Mouse (Mus musculus): ENCODE measurements around the gene Cbx4. TPM values are rescaled to one million over a fixed set of nuclear protein-coding genes. Genes with fewer than 3 reads are reported as not detected.

The Cbx4 gene
- total and polyA plus RNA-seq, 3 experiments: 4.7 to 12.3 (median 8.1) TPM

GRCm38 (mm10) chr11:119129281-119130058, 43.4 kb upstream of the Cbx4 start:
- Histone ChIP-seq H3K4me3 (no peak overlapping the region), H3K36me3 (ENCODE audit: control insufficient read depth, insufficient read depth, low read length) (no peaks in the 10 kb centered on the region), H3K27ac (no peak overlapping the region), H3K4me1 (ENCODE audit: control insufficient read depth, insufficient read depth, low read length) (peaks cover 10% of the 10 kb centered on the region), H3K79me2 (replicated peaks; ENCODE audit: control insufficient read depth, insufficient read depth, low read length) (no peaks in the 10 kb centered on the region), H3K27me3 (ENCODE audit: control insufficient read depth, insufficient read depth, low read length) (no peaks in the 10 kb centered on the region), H3K9ac (ENCODE audit: low read depth, low read length) (no peak overlapping the region)
- intact Hi-C loops (cut with DNase I): no loop called here
- WGBS: 73% methylated on average over 18 of the region's 18 CpGs
- no peak for TF ChIP-seq EP300 (IDR thresholded peaks at IDR 0.05; ENCODE audit: insufficient read depth, low read depth, low read length)
- TF ChIP-seq CTCF (IDR thresholded peaks at IDR 0.05): no peak
- no peak for TF ChIP-seq POLR2A (IDR thresholded peaks at IDR 0.05; ENCODE audit: insufficient read depth, low read depth, low read length)
- DNase-seq: no peak

- Histone ChIP-seq H3K27me3 (ENCODE audit: control insufficient read depth, insufficient read depth, low read length) (no peaks in the 10 kb centered on the region), H3K4me3 (no peak overlapping the region), H3K79me2 (replicated peaks; ENCODE audit: control insufficient read depth, insufficient read depth, low read length) (no peaks in the 10 kb centered on the region), H3K27ac (no peak overlapping the region), H3K4me1 (ENCODE audit: control insufficient read depth, insufficient read depth, low read length) (peaks cover 13% of the 10 kb centered on the region), H3K36me3 (ENCODE audit: control insufficient read depth, insufficient read depth, low read length) (no peaks in the 10 kb centered on the region), H3K9ac (ENCODE audit: low read depth, low read length) (no peak overlapping the region)
- 72% methylated on average over 11 of the region's 11 CpGs for WGBS
- DNase-seq: no peak
- no peak for TF ChIP-seq CTCF (IDR thresholded peaks at IDR 0.05)
- no peak for TF ChIP-seq POLR2A (IDR thresholded peaks at IDR 0.05; ENCODE audit: insufficient read depth, low read depth, low read length)
- no peak for TF ChIP-seq EP300 (IDR thresholded peaks at IDR 0.05; ENCODE audit: insufficient read depth, low read depth, low read length)
- intact Hi-C loops (cut with DNase I): no loop called here
These were observed 42.8 kb upstream of the Cbx4 start for GRCm38 (mm10) chr11:119128668-119129280.

DNA sequence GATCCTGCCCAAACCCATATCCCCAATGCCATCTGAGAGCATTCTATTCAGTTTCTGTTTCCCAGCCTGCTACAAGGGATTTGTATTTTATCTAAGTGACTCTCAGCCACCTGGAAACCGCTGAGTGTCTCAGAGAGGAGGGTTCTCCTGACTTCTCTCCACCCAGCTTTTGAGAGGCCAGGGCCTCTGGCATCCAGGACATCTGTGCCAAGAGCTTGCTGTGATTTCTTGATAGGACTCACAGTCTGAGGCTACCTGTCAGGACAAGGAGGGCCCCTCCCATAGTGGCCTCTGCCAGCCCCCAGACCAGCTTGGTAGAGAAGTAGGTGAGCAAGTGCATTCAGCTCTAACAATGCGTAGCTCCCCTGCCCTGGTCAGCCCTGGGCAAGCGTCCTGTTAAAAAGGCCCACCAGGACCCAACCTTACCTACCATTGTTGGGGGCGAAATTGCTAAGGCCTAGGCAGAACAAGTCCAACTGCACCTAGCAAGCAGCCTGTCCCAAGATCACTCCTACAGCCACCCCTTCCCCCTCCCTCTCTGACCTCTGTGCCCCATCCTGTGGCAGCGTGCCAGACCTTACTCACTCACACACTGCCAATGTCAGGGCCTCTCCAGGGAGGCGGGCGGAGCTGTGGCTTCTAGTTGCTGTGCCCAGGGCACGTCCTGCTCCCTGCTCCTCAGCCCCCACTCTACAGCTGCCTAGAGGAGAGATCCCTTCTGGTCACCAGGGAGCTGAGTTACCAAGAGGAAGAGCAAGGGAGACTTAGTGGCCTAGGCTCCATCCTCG, 41.9 kb upstream of the Cbx4 start:
- Histone ChIP-seq H3K36me3 (ENCODE audit: control insufficient read depth, insufficient read depth, low read length) (no peaks in the 10 kb centered on the region), H3K4me3 (no peak overlapping the region), H3K4me1 (ENCODE audit: control insufficient read depth, insufficient read depth, low read length) (peaks cover 13% of the 10 kb centered on the region), H3K9ac (ENCODE audit: low read depth, low read length) (no peak overlapping the region), H3K79me2 (replicated peaks; ENCODE audit: control insufficient read depth, insufficient read depth, low read length) (no peaks in the 10 kb centered on the region), H3K27ac (no peak overlapping the region; the same call in 1 of the 2 replicates), H3K27me3 (ENCODE audit: control insufficient read depth, insufficient read depth, low read length) (no peaks in the 10 kb centered on the region)
- peak; percentile 70 to 84 for DNase-seq
- TF ChIP-seq CTCF (IDR thresholded peaks at IDR 0.05) (no peak), EP300 (IDR thresholded peaks at IDR 0.05; ENCODE audit: insufficient read depth, low read depth, low read length) (no peak), POLR2A (IDR thresholded peaks at IDR 0.05; ENCODE audit: insufficient read depth, low read depth, low read length) (no peak)
- intact Hi-C loops (cut with DNase I): loop anchor here (2.0 kb wide), 1 partner anchor 71 kb away; no protein-coding TSS in a partner anchor
- WGBS: 54% methylated on average over 9 of the region's 9 CpGs

DNA sequence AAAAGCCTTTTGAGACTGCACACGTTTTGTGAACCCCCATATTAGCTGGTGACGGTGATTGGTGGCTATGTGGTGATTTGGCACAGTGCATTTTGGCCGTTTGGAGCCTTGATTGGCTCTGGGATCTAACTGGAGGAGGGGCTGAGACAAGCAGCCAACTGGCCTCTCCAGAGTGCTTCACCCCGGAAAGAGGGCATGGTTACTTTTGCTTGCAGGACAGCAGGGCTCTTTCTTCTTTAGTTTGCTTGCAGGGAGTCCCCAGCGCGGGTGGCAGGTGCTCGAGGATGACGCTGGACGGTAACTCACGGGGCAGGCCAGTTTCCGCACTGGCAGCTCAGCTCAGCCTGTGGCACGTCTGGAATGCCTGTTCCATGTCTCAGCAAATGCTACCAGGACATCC, 41.1 kb upstream of the Cbx4 start:
- DNase-seq: no peak
- no peak for TF ChIP-seq CTCF (IDR thresholded peaks at IDR 0.05)
- no peak for TF ChIP-seq EP300 (IDR thresholded peaks at IDR 0.05; ENCODE audit: insufficient read depth, low read depth, low read length)
- TF ChIP-seq POLR2A (IDR thresholded peaks at IDR 0.05; ENCODE audit: insufficient read depth, low read depth, low read length): no peak
- no peak overlapping the region for H3K27ac ChIP-seq
- no peaks in the 10 kb centered on the region for H3K36me3 ChIP-seq (ENCODE audit: control insufficient read depth, insufficient read depth, low read length)
- no peak overlapping the region for H3K4me3 ChIP-seq
- WGBS: 48% methylated on average over 12 of the region's 12 CpGs
- H3K79me2 ChIP-seq (replicated peaks; ENCODE audit: control insufficient read depth, insufficient read depth, low read length): no peaks in the 10 kb centered on the region
- H3K9ac ChIP-seq (ENCODE audit: low read depth, low read length): no peak overlapping the region
- H3K4me1 ChIP-seq (ENCODE audit: control insufficient read depth, insufficient read depth, low read length): peaks cover 13% of the 10 kb centered on the region
- intact Hi-C loops (cut with DNase I): loop anchor here (2.0 kb wide), 1 partner anchor 70 kb away; no protein-coding TSS in a partner anchor
- no peaks in the 10 kb centered on the region for H3K27me3 ChIP-seq (ENCODE audit: control insufficient read depth, insufficient read depth, low read length)

DNA sequence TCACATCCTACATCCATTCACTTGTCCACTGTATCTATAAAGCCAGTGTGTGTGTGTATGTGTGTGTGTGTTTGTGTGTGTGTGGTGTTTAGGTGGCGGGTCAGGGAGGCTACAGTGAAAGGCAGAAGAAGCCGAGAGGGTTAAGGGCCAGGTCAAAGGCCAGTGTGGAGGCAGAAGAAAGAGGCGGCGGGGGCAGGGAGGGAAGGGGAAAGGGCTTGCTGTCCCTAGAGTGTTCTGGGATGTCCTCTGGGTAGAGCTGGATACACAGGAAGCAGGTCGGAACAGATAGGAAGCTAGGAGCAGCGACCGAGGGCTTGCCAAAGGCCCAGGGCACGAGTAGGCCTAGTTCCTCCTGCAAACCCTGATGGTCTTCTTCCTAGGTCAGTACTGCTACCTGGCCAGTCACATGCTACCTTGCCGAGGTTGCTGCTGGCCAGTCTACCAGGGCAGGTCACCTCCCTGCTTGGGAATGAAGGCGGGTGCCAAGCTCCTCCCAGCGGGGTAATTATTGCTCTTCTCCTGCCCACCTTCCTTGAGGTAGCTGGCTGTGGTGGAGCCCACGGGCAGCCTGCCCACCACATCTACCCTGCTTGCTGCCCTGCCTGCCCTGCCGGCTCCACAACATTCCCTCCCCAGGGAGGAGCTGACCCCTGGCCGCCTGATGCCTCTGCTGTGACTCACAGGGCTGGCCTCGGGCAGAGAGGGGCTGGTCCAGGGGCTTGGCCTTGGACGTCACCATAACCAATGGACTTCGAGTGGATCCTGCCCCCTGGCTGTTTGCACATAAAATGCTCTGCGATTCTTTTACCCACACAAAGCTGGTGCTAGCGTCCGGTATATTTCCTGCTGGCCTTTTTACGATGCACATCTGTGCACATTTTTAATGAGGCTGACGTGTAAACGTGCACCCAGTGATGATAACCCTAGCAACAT, 40.2 kb upstream of the Cbx4 start:
- Histone ChIP-seq H3K79me2 (replicated peaks; ENCODE audit: control insufficient read depth, insufficient read depth, low read length) (no peaks in the 10 kb centered on the region), H3K4me1 (ENCODE audit: control insufficient read depth, insufficient read depth, low read length) (peaks cover 13% of the 10 kb centered on the region), H3K27ac (peak overlapping the region; percentile 77), H3K36me3 (ENCODE audit: control insufficient read depth, insufficient read depth, low read length) (no peaks in the 10 kb centered on the region), H3K4me3 (no peak overlapping the region), H3K9ac (ENCODE audit: low read depth, low read length) (peak overlapping the region; percentile 58), H3K27me3 (ENCODE audit: control insufficient read depth, insufficient read depth, low read length) (no peaks in the 10 kb centered on the region)
- intact Hi-C loops (cut with DNase I): loop anchor here (1.0 to 2.0 kb wide), 3 partner anchors 35 to 69 kb away; no protein-coding TSS in a partner anchor
- peak; percentile 88 to 92 for DNase-seq
- TF ChIP-seq POLR2A (IDR thresholded peaks at IDR 0.05; ENCODE audit: insufficient read depth, low read depth, low read length) (peak; percentile 50; the same call in 1 of the 2 replicates), CTCF (IDR thresholded peaks at IDR 0.05) (peak; percentile 84), EP300 (IDR thresholded peaks at IDR 0.05; ENCODE audit: insufficient read depth, low read depth, low read length) (peak; percentile 85)
- 15% methylated on average over 23 of the region's 23 CpGs for WGBS
